Mouse (Mus musculus) midbrain, embryonic 11.5 days (tissue): ENCODE measurements around the gene Immp2l. TPM values are rescaled to one million over a fixed set of nuclear protein-coding genes. Genes with fewer than 3 reads are reported as not detected.

Experiments
- ATAC-seq: fragments of 200-750 bp; cut with Nextera tagmentation; 2 replicates; pipeline ENCODE4 v1.8.0; 2017; ENCODE audit warnings: moderate TSS enrichment, moderate library complexity; ENCODE audit not compliant: low FRiP score
- DNase-seq: peaks from one replicate; pipeline ENCODE4 v3.0.0; 2015; ENCODE audit warnings: low spot score; ENCODE audit errors: missing footprints
- H3K27ac ChIP-seq: fragments of 300-500 bp; sonication (generic); 2 replicates; pipeline ENCODE4 v1.5.1; 2014; ENCODE audit warnings: low read depth, low read length
- H3K27me3 ChIP-seq: fragments of 300-500 bp; sonication (generic); 2 replicates; pipeline ENCODE4 v1.6.1; 2014; ENCODE audit warnings: mild to moderate bottlenecking, low read length, moderate library complexity, mixed read lengths; ENCODE audit not compliant: control insufficient read depth, insufficient read depth
- H3K36me3 ChIP-seq: fragments of 300-500 bp; sonication (generic); 2 replicates; pipeline ENCODE4 v1.6.1; 2014; ENCODE audit warnings: mild to moderate bottlenecking, low read length, moderate library complexity, mixed read lengths; ENCODE audit not compliant: control insufficient read depth, insufficient read depth
- H3K4me1 ChIP-seq: fragments of 300-500 bp; sonication (generic); 2 replicates; pipeline ENCODE4 v1.6.1; 2014; ENCODE audit warnings: low read length; ENCODE audit not compliant: control insufficient read depth, insufficient read depth
- H3K4me2 ChIP-seq: fragments of 300-500 bp; sonication (generic); 2 replicates; pipeline ENCODE4 v1.6.1; 2014; ENCODE audit warnings: mild to moderate bottlenecking, moderate library complexity
- H3K4me3 ChIP-seq: fragments of 300-500 bp; sonication (generic); 2 replicates; pipeline ENCODE4 v1.5.1; 2014; ENCODE audit warnings: low read depth, low read length
- H3K9ac ChIP-seq: fragments of 300-500 bp; sonication (generic); 2 replicates; pipeline ENCODE4 v1.6.1; 2014; ENCODE audit warnings: low read length
- H3K9me3 ChIP-seq: fragments of 300-500 bp; sonication (generic); 2 replicates; pipeline ENCODE4 v1.6.1; 2016; ENCODE audit warnings: low read length; ENCODE audit not compliant: control insufficient read depth
- WGBS: fragments of 180-500 bp; shearing (Covaris S2); extraction: QIAGEN DNeasy Blood & Tissue Kit; methylation state at CpG from one replicate; pipeline ENCODE4 v1.1.7; 2014; 5-methylcytosine and 5-hydroxymethylcytosine counted together
- polyA plus RNA-seq: library from polyadenylated mRNA; unstranded; fragments of >200 nt; fragmentation: Nextera tagmentation; extraction: Ambion mirVana; gene quantifications from 2 replicates; pipeline ENCODE4 v1.2.1, GENCODE M21; 2014

Immp2l gene
- polyA plus RNA-seq, 1 experiment from 2014 or later: 9.1 TPM

GRCm38 (mm10) chr12:41946536-41946935, 922.6 kb downstream of the Immp2l start:
- Histone ChIP-seq H3K27ac (no peak overlapping the region), H3K4me3 (no peak overlapping the region), H3K27me3 (no peaks in the 10 kb centered on the region; the same call in 1 of the 2 replicates), H3K36me3 (no peaks in the 10 kb centered on the region), H3K4me2 (no peak overlapping the region), H3K9me3 (no peaks in the 10 kb centered on the region), H3K9ac (no peak overlapping the region), H3K4me1 (no peaks in the 10 kb centered on the region)
- ATAC-seq: no peak
- no peak for DNase-seq

DNA sequence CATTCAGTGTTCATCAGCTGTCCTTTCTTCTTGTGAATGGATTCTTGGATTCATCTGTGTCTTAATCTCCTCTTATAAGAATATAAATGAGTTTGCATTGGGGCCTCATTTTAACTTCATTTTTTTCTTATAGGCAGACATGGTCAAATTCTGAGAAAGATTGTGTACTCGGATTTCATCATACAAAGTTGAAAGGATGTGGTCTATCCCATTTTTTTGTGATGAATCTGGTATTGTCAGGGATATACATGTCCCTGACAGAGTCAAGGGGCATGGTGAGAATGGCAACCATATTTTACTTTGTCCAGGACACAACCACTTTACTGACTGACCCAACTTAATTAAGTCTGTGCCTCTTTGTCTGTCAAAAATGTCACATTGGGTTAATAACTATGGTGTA, 925.5 kb downstream of the Immp2l start:
- ATAC-seq (no peak), DNase-seq (no peak)
- no peaks in the 10 kb centered on the region for H3K4me1 ChIP-seq
- no peak overlapping the region for H3K27ac ChIP-seq
- H3K9me3 ChIP-seq: no peaks in the 10 kb centered on the region
- no peak overlapping the region for H3K4me2 ChIP-seq
- H3K9ac ChIP-seq: no peak overlapping the region
- H3K36me3 ChIP-seq: no peaks in the 10 kb centered on the region
- WGBS: 83% methylated on average over 1 of the region's 1 CpGs
- H3K27me3 ChIP-seq: no peaks in the 10 kb centered on the region; the same call in 1 of the 2 replicates
- no peak overlapping the region for H3K4me3 ChIP-seq

DNA sequence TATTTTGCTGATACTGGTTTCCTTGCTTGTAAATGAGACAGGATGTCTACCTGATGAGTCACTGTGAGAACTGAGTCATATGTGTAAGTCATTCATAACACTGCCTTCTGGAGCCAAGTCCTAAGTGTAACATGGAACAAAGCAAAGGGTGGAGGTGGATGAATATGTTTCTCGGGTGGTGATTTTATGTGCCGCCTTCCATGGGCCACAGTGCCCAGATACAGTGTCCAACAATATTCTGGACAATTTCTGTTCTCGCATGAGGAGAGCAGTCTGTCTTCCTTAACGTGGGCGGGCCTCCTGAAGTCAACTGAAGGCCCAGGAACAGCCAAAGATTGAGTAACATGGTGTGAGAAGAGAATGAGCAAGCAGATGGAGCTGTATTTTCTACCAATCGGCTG, 926.0 kb downstream of the Immp2l start:
- no peaks in the 10 kb centered on the region for H3K36me3 ChIP-seq
- no peaks in the 10 kb centered on the region for H3K4me1 ChIP-seq
- no peak overlapping the region for H3K4me3 ChIP-seq
- WGBS: 87% methylated on average over 6 of the region's 6 CpGs
- no peaks in the 10 kb centered on the region; the same call in 1 of the 2 replicates for H3K27me3 ChIP-seq
- ATAC-seq (no peak), DNase-seq (no peak)
- H3K27ac ChIP-seq: no peak overlapping the region
- H3K9ac ChIP-seq: no peak overlapping the region
- H3K4me2 ChIP-seq: no peak overlapping the region
- H3K9me3 ChIP-seq: no peaks in the 10 kb centered on the region

DNA sequence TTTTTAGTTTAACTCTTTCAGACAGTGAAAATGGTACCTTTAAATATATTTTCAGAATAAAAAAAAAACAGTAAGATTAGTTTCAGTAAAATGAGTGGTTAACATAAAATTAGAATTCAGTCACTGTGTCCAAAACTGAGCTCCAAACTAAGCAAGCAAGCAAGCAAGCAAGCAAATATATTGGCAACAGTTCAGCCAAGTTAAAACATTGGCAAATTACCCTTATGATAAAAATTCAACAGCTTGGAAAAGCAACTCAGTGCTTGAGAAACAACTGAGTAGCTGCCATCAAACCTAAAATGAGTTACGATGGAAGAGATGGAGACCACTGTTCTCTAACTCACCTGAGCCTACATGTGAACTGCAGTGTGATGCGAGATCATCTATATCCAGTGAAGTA, 926.8 kb downstream of the Immp2l start:
- no peaks in the 10 kb centered on the region for H3K4me1 ChIP-seq
- WGBS: 94% methylated on average over 2 of the region's 2 CpGs
- no peaks in the 10 kb centered on the region for H3K36me3 ChIP-seq
- no peaks in the 10 kb centered on the region; the same call in 1 of the 2 replicates for H3K27me3 ChIP-seq
- no peak overlapping the region for H3K4me3 ChIP-seq
- no peak overlapping the region for H3K27ac ChIP-seq
- DNase-seq (no peak), ATAC-seq (no peak)
- no peak overlapping the region for H3K9ac ChIP-seq
- H3K4me2 ChIP-seq: no peak overlapping the region
- no peaks in the 10 kb centered on the region for H3K9me3 ChIP-seq

- no peaks in the 10 kb centered on the region for H3K4me1 ChIP-seq
- H3K36me3 ChIP-seq: no peaks in the 10 kb centered on the region
- ATAC-seq: no peak
- no peak for DNase-seq
- H3K27me3 ChIP-seq: no peaks in the 10 kb centered on the region
- no peak overlapping the region for H3K4me3 ChIP-seq
- no peaks in the 10 kb centered on the region for H3K9me3 ChIP-seq
- H3K4me2 ChIP-seq: no peak overlapping the region
- WGBS: 68% methylated on average over 4 of the region's 4 CpGs
- no peak overlapping the region for H3K27ac ChIP-seq
- H3K9ac ChIP-seq: no peak overlapping the region
These were observed 937.1 kb downstream of the Immp2l start for GRCm38 (mm10) chr12:41961038-41961437.

DNA sequence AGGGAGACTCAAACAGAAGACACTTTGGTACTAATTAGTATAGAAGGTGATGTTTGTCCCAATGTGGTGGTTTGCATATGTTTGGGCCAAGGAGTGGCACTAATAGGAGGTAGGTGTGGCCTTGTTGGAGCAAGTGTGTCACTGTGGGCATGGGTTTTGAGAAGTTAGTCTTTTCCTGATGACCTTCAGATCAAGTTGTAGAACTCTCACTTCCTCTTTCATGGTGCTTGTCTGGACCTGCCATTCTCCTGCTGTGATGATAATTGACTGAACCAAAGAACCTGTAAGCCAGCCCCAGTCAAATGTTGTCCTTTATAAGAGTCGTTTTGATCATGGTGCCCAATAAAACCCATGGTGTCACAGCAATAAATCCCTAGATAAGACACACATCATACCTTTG, 967.5 kb downstream of the Immp2l start:
- WGBS: 86% methylated on average over 1 of the region's 1 CpGs
- no peaks in the 10 kb centered on the region for H3K9me3 ChIP-seq
- no peak for ATAC-seq

More for the DNA sequence above, 967.5 kb downstream of the Immp2l start:
- Histone ChIP-seq H3K4me1 (no peaks in the 10 kb centered on the region), H3K27me3 (no peaks in the 10 kb centered on the region), H3K9ac (no peak overlapping the region), H3K27ac (no peak overlapping the region), H3K4me2 (no peak overlapping the region), H3K36me3 (no peaks in the 10 kb centered on the region), H3K4me3 (no peak overlapping the region)
- no peak for DNase-seq
